Mouse (Mus musculus) bone marrow macrophage, adult 2 months (primary cell): ENCODE data around the gene Sugct.

Source experiments
- CTCF ChIP-seq: IDR thresholded peaks from 2 replicates; pipeline ENCODE4 v1.5.1; 2012; ENCODE audit warnings: low read depth, mild to moderate bottlenecking, low read length, moderate library complexity
- POLR2A ChIP-seq: IDR thresholded peaks from 2 replicates; pipeline ENCODE4 v1.6.1; 2012; ENCODE audit warnings: mild to moderate bottlenecking, low read depth, low read length, borderline replicate concordance

DNA sequence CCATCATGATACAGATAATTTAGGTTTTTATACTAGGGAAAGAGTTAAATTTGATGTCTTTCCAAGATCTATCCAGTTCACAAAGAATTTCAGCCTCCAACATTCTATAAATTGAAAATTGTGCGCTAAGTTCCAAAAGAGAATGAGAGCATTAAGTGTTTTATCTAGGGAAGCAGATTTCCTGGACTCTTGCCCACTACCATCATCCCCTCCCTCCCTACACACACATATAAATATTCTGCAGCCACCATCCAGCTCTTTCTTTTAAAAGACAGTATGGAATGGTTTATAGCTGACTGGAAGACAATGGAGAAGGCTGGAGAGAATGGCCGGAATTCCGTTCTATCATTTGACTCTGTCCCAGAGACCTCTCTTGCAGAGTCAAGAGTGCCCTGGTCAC is 404.3 kb downstream of the Sugct start:
- TF ChIP-seq POLR2A (no peak), CTCF (no peak)
